Mouse (Mus musculus) CH12.LX (cell line): ENCODE data around the gene Tigd3.
"Not testable (repeated sequence)": the region's sequence is repeated elsewhere in the genome, so short reads cannot be mapped to it uniquely, and the experiment has no call there.

ENCODE experiments used
- CHD2 ChIP-seq: IDR thresholded peaks from 2 replicates; pipeline ENCODE4 v1.6.1; 2011; ENCODE audit warnings: low read length, improper control_type of control experiment
- CTCF ChIP-seq, 2 experiments: IDR thresholded peaks in 1 of 2; conservative IDR thresholded peaks in 1 of 2; 2 replicates each; pipeline ENCODE4 v1.5.1; 2011 to 2012; ENCODE audit warnings: low read depth in 2 of 2, low read length in 2 of 2, improper control_type of control experiment in 1 of 2, inconsistent platforms in 1 of 2, mild to moderate bottlenecking in 1 of 2, moderate library complexity in 1 of 2
- ELF1 ChIP-seq: IDR thresholded peaks from 2 replicates; pipeline ENCODE4 v1.6.1; 2014; ENCODE audit warnings: low read depth, mild to moderate bottlenecking, inconsistent platforms, low read length, improper control_type of control experiment
- GABPA ChIP-seq: IDR thresholded peaks from 2 replicates; pipeline ENCODE4 v1.6.1; 2012; ENCODE audit warnings: low read depth, low read length, improper control_type of control experiment, inconsistent platforms; ENCODE audit not compliant: insufficient replicate concordance
- HCFC1 ChIP-seq: IDR thresholded peaks from 2 replicates; pipeline ENCODE4 v1.6.1; 2012; ENCODE audit warnings: low read depth, mild to moderate bottlenecking, inconsistent platforms, low read length, improper control_type of control experiment
- JUND ChIP-seq: conservative IDR thresholded peaks from 2 replicates; pipeline ENCODE4 v1.6.1; 2011; ENCODE audit warnings: low read depth, low read length, improper control_type of control experiment
- KAT2A ChIP-seq: IDR thresholded peaks from 2 replicates; pipeline ENCODE4 v1.6.1; 2012; ENCODE audit warnings: low read length, improper control_type of control experiment, inconsistent platforms; ENCODE audit not compliant: insufficient replicate concordance
- MAFK ChIP-seq: IDR thresholded peaks from 2 replicates; pipeline ENCODE4 v1.6.1; 2011; ENCODE audit warnings: low read length, improper control_type of control experiment; ENCODE audit not compliant: insufficient replicate concordance
- MYC ChIP-seq: IDR thresholded peaks from 2 replicates; pipeline ENCODE4 v1.6.1; 2011; ENCODE audit warnings: low read depth, mild to moderate bottlenecking, improper control_type of control experiment, low read length
- POLR2A ChIP-seq: IDR thresholded peaks from 2 replicates; pipeline ENCODE4 v1.6.1; 2011; ENCODE audit warnings: low read depth, mild to moderate bottlenecking, improper control_type of control experiment, low read length
- TCF12 ChIP-seq: IDR thresholded peaks from 2 replicates; pipeline ENCODE4 v1.6.1; 2014; ENCODE audit warnings: low read depth, mild to moderate bottlenecking, inconsistent platforms, low read length, improper control_type of control experiment
- ZC3H11A ChIP-seq: IDR thresholded peaks from 2 replicates; pipeline ENCODE4 v1.6.1; 2012; ENCODE audit warnings: low read depth, mild to moderate bottlenecking, inconsistent platforms, low read length, improper control_type of control experiment
- ZKSCAN1 ChIP-seq: IDR thresholded peaks from 2 replicates; pipeline ENCODE4 v1.6.1; 2012; ENCODE audit warnings: low read depth, inconsistent platforms, low read length, improper control_type of control experiment, borderline replicate concordance
- ZMIZ1 ChIP-seq: IDR thresholded peaks from 2 replicates; pipeline ENCODE4 v1.6.1; 2012; ENCODE audit warnings: low read depth, mild to moderate bottlenecking, inconsistent platforms, low read length, improper control_type of control experiment

DNA sequence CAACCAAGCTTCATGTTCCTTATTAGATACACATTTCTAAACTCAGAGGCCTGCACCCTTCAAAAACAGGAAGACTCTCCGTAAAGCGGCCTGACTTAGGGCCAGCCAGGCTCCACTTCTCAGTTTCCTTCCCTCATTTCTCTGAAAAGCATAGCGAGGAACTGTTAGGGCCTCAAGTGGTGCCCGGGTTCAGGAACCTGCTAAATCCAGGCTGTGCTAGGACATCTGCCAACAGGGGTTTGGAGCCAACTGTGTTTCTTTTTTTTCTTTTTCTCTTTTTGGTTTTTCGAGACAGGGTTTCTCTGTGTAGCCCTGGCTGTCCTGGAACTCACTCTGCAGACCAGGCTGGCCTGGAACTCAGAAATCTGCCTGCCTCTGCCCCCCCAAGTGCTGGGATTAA lies 11.9 kb downstream of the Tigd3 start:
- TF ChIP-seq MAFK; POLR2A; ELF1; ZMIZ1; CHD2; MYC; ZKSCAN1; TCF12; CTCF (conservative IDR thresholded peaks at IDR 0.05 in 1 of 2, IDR thresholded peaks at IDR 0.05 in 1 of 2; ENCODE audit: low read depth in 2 of 2, low read length in 2 of 2); JUND; GABPA; HCFC1; ZC3H11A; KAT2A: not testable (repeated sequence)
